Mouse (Mus musculus) stomach, embryonic 16.5 days (tissue): ENCODE data around the gene Slc25a26. TPM values are rescaled to one million over a fixed set of nuclear protein-coding genes. Genes with fewer than 3 reads are reported as not detected.

ENCODE experiments used
- ATAC-seq: fragments of 200-750 bp; cut with Nextera tagmentation; 2 replicates; pipeline ENCODE4 v1.8.0; 2017; ENCODE audit warnings: moderate number of reproducible peaks, moderate TSS enrichment; ENCODE audit not compliant: insufficient read depth, low FRiP score
- H3K27ac ChIP-seq: fragments of 300-500 bp; sonication (generic); 2 replicates; pipeline ENCODE4 v1.5.1; 2014; ENCODE audit warnings: low read length
- H3K27me3 ChIP-seq: fragments of 300-500 bp; sonication (generic); 2 replicates; pipeline ENCODE4 v1.6.1; 2014; ENCODE audit warnings: low read length, control low read depth, mixed read lengths; ENCODE audit not compliant: control insufficient read depth, insufficient read depth
- H3K36me3 ChIP-seq: fragments of 300-500 bp; sonication (generic); 2 replicates; pipeline ENCODE4 v1.6.1; 2014; ENCODE audit warnings: low read length; ENCODE audit not compliant: control insufficient read depth, insufficient read depth
- H3K4me1 ChIP-seq: fragments of 300-500 bp; sonication (generic); 2 replicates; pipeline ENCODE4 v1.6.1; 2014; ENCODE audit warnings: low read length, control low read depth, mixed read lengths; ENCODE audit not compliant: control insufficient read depth, insufficient read depth
- H3K4me2 ChIP-seq: fragments of 300-500 bp; sonication (generic); 2 replicates; pipeline ENCODE4 v1.6.1; 2014; ENCODE audit warnings: low read depth, low read length, mixed read lengths
- H3K4me3 ChIP-seq: fragments of 300-500 bp; sonication (generic); replicated peaks from 2 replicates; pipeline ENCODE4 v1.5.1; 2014; ENCODE audit warnings: mild to moderate bottlenecking, low read length
- H3K9ac ChIP-seq: fragments of 300-500 bp; sonication (generic); 2 replicates; pipeline ENCODE4 v1.6.1; 2014; ENCODE audit warnings: low read length
- H3K9me3 ChIP-seq: fragments of 300-500 bp; sonication (generic); replicated peaks from 2 replicates; pipeline ENCODE4 v1.6.1; 2016; ENCODE audit warnings: low read length, control low read depth; ENCODE audit not compliant: control insufficient read depth
- WGBS: fragments of 180-500 bp; shearing (Covaris S2); extraction: QIAGEN DNeasy Blood & Tissue Kit; methylation state at CpG from one replicate; pipeline ENCODE4 v1.1.7; 2014; 5-methylcytosine and 5-hydroxymethylcytosine counted together
- polyA plus RNA-seq: library from polyadenylated mRNA; unstranded; fragments of >200 nt; fragmentation: Nextera tagmentation; extraction: Ambion mirVana; gene quantifications from 2 replicates; pipeline ENCODE4 v1.2.1, GENCODE M21; 2015

Gene Slc25a26
- polyA plus RNA-seq, 1 experiment from 2014 or later = 8.2 TPM

DNA sequence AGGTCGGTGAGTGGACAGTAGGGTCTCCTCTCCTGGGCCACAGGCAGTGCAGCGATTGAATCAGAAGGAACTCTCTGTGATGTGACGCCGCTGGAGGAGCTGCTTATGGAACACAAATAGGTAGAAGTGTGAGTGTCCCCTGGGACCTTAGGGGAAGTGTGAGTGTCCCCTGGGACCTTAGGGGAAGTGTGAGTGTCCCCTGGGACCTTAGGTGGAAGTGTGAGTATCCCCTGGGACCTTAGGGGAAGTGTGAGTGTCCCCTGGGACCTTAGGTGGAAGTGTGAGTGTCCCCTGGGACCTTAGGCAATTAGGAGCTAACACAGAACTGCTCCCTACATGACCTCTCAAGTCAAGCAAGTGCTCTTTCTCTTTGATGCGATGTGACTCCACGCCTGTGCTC, 18.0 kb downstream of the Slc25a26 start:
- Histone ChIP-seq H3K9ac (no peak overlapping the region), H3K27ac (no peak overlapping the region), H3K9me3 (no peaks in the 10 kb centered on the region), H3K4me1 (no peaks in the 10 kb centered on the region), H3K36me3 (no peaks in the 10 kb centered on the region), H3K4me3 (no peak overlapping the region), H3K27me3 (no peaks in the 10 kb centered on the region), H3K4me2 (no peak overlapping the region)
- 86% methylated on average over 6 of the region's 6 CpGs for WGBS
- ATAC-seq = no peak

DNA sequence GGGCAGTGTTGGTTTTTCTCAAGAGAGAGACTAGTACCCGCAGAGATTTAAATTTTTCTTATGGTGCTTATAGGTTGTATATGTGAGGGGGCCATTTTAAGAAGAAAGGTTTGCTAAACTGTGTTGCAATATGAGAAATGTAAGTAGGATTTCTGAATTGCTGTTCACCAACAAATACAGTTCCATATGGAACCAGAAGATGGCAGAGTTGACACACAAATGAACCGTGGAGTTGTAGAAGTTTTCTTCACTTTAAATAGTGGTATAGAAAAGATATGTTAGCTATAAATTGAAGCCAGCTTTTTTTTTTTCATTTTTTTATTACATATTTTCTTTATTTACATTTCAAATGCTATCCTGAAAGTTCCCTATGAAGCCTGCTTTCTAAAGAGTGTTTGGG, 24.2 kb downstream of the Slc25a26 start:
- Histone ChIP-seq H3K27ac (no peak overlapping the region), H3K9me3 (no peaks in the 10 kb centered on the region), H3K4me3 (no peak overlapping the region), H3K36me3 (no peaks in the 10 kb centered on the region), H3K4me2 (no peak overlapping the region), H3K27me3 (no peaks in the 10 kb centered on the region), H3K4me1 (no peaks in the 10 kb centered on the region), H3K9ac (no peak overlapping the region)
- ATAC-seq = no peak
- WGBS = 25% methylated on average over 2 of the region's 2 CpGs

GRCm38 (mm10) chr6:94530756-94531155, 30.6 kb downstream of the Slc25a26 start:
- Histone ChIP-seq H3K9me3 (no peaks in the 10 kb centered on the region), H3K36me3 (no peaks in the 10 kb centered on the region), H3K4me1 (no peaks in the 10 kb centered on the region), H3K27me3 (no peaks in the 10 kb centered on the region), H3K9ac (no peak overlapping the region), H3K27ac (no peak overlapping the region), H3K4me2 (no peak overlapping the region), H3K4me3 (no peak overlapping the region)
- 0 out of 2 replicates have a peak, but pooled peaks have one; percentile 66 for ATAC-seq
- 69% methylated on average over 7 of the region's 7 CpGs for WGBS

DNA sequence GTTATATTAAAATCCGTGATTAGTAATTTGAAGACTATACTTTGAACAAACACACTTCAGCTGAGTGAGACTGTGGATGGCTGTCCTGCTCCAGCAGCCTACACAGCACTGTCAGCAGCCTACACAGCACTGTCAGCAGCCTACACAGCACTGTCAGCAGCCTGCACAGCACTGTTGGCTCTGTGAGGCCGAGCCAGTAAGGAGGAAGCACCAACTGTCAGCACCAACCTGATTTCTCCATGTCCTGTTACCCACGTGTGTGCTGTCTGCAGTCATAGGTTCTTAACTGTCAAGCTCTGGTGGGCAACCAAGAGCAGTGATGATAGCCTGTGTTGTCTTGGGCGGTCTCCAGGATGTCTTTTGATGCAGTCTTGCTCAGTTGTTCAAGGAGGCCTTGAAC, 32.0 kb downstream of the Slc25a26 start:
- Histone ChIP-seq H3K27ac (no peak overlapping the region), H3K4me3 (no peak overlapping the region), H3K4me1 (peaks cover 6% of the 10 kb centered on the region; the same call in 1 of the 2 replicates), H3K27me3 (no peaks in the 10 kb centered on the region), H3K9ac (no peak overlapping the region), H3K9me3 (no peaks in the 10 kb centered on the region), H3K4me2 (no peak overlapping the region), H3K36me3 (no peaks in the 10 kb centered on the region)
- ATAC-seq = no peak
- 80% methylated on average over 4 of the region's 4 CpGs for WGBS

DNA sequence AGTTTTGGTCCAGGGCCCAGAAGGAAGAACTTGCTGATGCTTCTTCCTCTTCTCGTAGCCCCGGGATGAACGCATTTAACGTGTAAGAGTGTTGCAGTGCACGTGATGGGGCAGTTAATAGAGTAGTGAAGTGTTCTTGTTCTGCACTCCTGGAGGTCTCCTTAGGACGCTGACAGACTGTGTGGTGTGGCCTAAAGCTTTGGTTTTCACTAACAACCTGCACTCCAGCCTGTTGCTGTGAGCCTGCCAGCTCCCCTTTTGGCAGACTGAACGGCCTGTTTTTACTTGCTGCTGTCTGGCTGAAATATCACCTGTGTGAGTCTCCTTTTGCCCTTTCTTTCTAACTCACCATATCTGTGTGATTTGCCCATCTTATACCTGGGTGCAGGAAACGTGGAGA, 36.3 kb downstream of the Slc25a26 start:
- Histone ChIP-seq H3K9ac (0 out of 2 replicates have a peak overlapping the region, but pooled peaks have one; percentile 10), H3K4me3 (no peak overlapping the region), H3K9me3 (no peaks in the 10 kb centered on the region), H3K36me3 (no peaks in the 10 kb centered on the region), H3K27ac (peak overlapping the region; percentile 48), H3K4me2 (no peak overlapping the region), H3K27me3 (no peaks in the 10 kb centered on the region), H3K4me1 (peaks cover 22% of the 10 kb centered on the region)
- no peak for ATAC-seq
- 71% methylated on average over 8 of the region's 8 CpGs for WGBS

GRCm38 (mm10) chr6:94537652-94538051, 37.5 kb downstream of the Slc25a26 start:
- H3K4me2 ChIP-seq = no peak overlapping the region
- H3K27ac ChIP-seq = peak overlapping the region; percentile 44
- no peak for ATAC-seq
- no peaks in the 10 kb centered on the region for H3K9me3 ChIP-seq
- no peaks in the 10 kb centered on the region for H3K27me3 ChIP-seq
- no peak overlapping the region for H3K9ac ChIP-seq
- H3K4me3 ChIP-seq = no peak overlapping the region
- no peaks in the 10 kb centered on the region for H3K36me3 ChIP-seq
- 56% methylated on average over 1 of the region's 1 CpGs for WGBS
- peaks cover 23% of the 10 kb centered on the region for H3K4me1 ChIP-seq

- no peaks in the 10 kb centered on the region for H3K36me3 ChIP-seq
- H3K27me3 ChIP-seq = no peaks in the 10 kb centered on the region
- peaks cover 23% of the 10 kb centered on the region for H3K4me1 ChIP-seq
- no peak overlapping the region for H3K9ac ChIP-seq
- no peak overlapping the region for H3K4me3 ChIP-seq
- no peaks in the 10 kb centered on the region for H3K9me3 ChIP-seq
- no peak overlapping the region for H3K27ac ChIP-seq
- ATAC-seq = no peak
- WGBS = 84% methylated on average over 3 of the region's 3 CpGs
- H3K4me2 ChIP-seq = no peak overlapping the region
Observed at GRCm38 (mm10) chr6:94540090-94540489, 40.0 kb downstream of the Slc25a26 start.

DNA sequence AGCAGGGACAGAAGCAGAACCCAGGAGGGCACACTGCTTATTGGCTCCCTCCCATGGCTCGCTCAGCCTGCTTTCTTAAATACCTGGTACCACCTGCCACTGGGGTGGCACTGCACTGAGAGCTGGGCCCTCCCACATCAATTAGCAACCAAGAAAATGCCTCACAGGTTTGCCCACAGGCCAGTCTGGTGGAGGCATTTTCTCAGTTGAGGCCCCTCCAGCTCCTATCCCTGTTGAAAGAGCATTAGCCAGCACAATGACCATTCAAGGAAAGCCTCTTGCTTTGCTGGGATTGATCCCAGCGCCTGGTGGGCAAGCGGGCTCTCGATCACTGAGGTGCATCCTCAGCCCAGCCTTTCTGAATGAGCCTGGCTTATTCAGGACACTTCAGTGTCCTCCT, 40.5 kb downstream of the Slc25a26 start:
- no peaks in the 10 kb centered on the region for H3K36me3 ChIP-seq
- H3K27me3 ChIP-seq = no peaks in the 10 kb centered on the region
- 60% methylated on average over 4 of the region's 4 CpGs for WGBS
- no peaks in the 10 kb centered on the region for H3K9me3 ChIP-seq
- no peak overlapping the region for H3K9ac ChIP-seq
- H3K4me1 ChIP-seq = peaks cover 23% of the 10 kb centered on the region
- ATAC-seq = no peak
- no peak overlapping the region for H3K4me2 ChIP-seq
- H3K27ac ChIP-seq = peak overlapping the region; percentile 84
- no peak overlapping the region for H3K4me3 ChIP-seq

GRCm38 (mm10) chr6:94541133-94541532, 41.0 kb downstream of the Slc25a26 start:
- Histone ChIP-seq H3K27me3 (no peaks in the 10 kb centered on the region), H3K4me3 (no peak overlapping the region), H3K4me1 (peaks cover 22% of the 10 kb centered on the region), H3K9me3 (no peaks in the 10 kb centered on the region), H3K27ac (peak overlapping the region; percentile 84), H3K4me2 (no peak overlapping the region), H3K9ac (no peak overlapping the region), H3K36me3 (no peaks in the 10 kb centered on the region)
- WGBS = 23% methylated on average over 6 of the region's 6 CpGs
- ATAC-seq = no peak

- Histone ChIP-seq H3K36me3 (no peaks in the 10 kb centered on the region), H3K27ac (peak overlapping the region; percentile 73), H3K4me1 (peaks cover 17% of the 10 kb centered on the region), H3K9me3 (no peaks in the 10 kb centered on the region), H3K4me3 (no peak overlapping the region), H3K9ac (no peak overlapping the region), H3K4me2 (no peak overlapping the region), H3K27me3 (no peaks in the 10 kb centered on the region)
- 36% methylated on average over 7 of the region's 7 CpGs for WGBS
- peak; percentile 19; the same call in 1 of the 2 replicates for ATAC-seq
Observed at GRCm38 (mm10) chr6:94541854-94542253, 41.7 kb downstream of the Slc25a26 start.
